Mouse (Mus musculus): ENCODE results near the gene Csf2.
"Not testable (repeated sequence)": the region's sequence is repeated elsewhere in the genome, so short reads cannot be mapped to it uniquely, and the experiment has no call there.

Csf2 gene

GRCm38 (mm10) chr11:54248940-54249717 is at the start of gene Csf2:
TSS of gene Csf2 (minus strand) at chr11:54249667.
- DNase-seq (ENCODE audit: low read depth, low spot score), result peak; percentile 6
- no peaks in the 10 kb centered on the region for H3K27me3 ChIP-seq (ENCODE audit: control insufficient read depth, insufficient read depth, low read length, poor library complexity, severe bottlenecking)
- H3K36me3 ChIP-seq (ENCODE audit: control insufficient read depth, insufficient read depth, low read length, poor library complexity, severe bottlenecking), result no peaks in the 10 kb centered on the region

- peak; percentile 17 for DNase-seq (ENCODE audit: low read depth, low spot score)
- H3K27me3 ChIP-seq (ENCODE audit: control insufficient read depth, insufficient read depth, low read length, poor library complexity, severe bottlenecking), result no peaks in the 10 kb centered on the region
- H3K36me3 ChIP-seq (ENCODE audit: control insufficient read depth, insufficient read depth, low read length, poor library complexity, severe bottlenecking), result no peaks in the 10 kb centered on the region
Observed at GRCm38 (mm10) chr11:54298777-54299176, 49.3 kb upstream of the Csf2 start.

GRCm38 (mm10) chr11:54297471-54297870 is 48.0 kb upstream of the Csf2 start:
- DNase-seq (ENCODE audit: low read depth, low spot score); H3K36me3 ChIP-seq (ENCODE audit: control insufficient read depth, insufficient read depth, low read length, poor library complexity, severe bottlenecking); H3K27me3 ChIP-seq (ENCODE audit: control insufficient read depth, insufficient read depth, low read length, poor library complexity, severe bottlenecking): not testable (repeated sequence)

DNA sequence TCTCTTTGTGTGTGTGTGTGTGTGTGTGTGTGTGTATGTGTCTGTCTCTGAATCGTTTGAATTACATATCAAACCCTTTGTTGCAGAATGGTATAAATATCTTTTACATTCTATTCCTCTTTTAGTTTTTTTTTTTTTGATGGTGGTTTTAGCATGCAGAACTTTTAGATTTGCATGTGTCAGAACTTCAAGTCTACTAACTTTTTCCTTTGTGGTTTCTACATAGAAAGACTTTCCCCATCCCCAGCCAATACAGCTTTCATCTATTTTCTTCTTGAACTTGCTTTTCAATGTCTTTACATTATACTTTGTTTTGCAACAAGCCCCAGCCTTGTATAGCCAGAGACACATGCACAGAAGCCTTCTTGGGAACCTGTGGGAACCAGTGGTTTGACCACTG is 47.3 kb upstream of the Csf2 start:
- H3K27me3 ChIP-seq (ENCODE audit: control insufficient read depth, insufficient read depth, low read length, poor library complexity, severe bottlenecking), result no peaks in the 10 kb centered on the region
- DNase-seq (ENCODE audit: low read depth, low spot score), result no peak
- no peaks in the 10 kb centered on the region for H3K36me3 ChIP-seq (ENCODE audit: control insufficient read depth, insufficient read depth, low read length, poor library complexity, severe bottlenecking)

GRCm38 (mm10) chr11:54295971-54296370 is 46.5 kb upstream of the Csf2 start:
- H3K27me3 ChIP-seq (ENCODE audit: control insufficient read depth, insufficient read depth, low read length, poor library complexity, severe bottlenecking), result no peaks in the 10 kb centered on the region
- no peaks in the 10 kb centered on the region for H3K36me3 ChIP-seq (ENCODE audit: control insufficient read depth, insufficient read depth, low read length, poor library complexity, severe bottlenecking)
- no peak for DNase-seq (ENCODE audit: low read depth, low spot score)

GRCm38 (mm10) chr11:54293980-54294807 is 44.7 kb upstream of the Csf2 start:
- Histone ChIP-seq H3K27me3 (ENCODE audit: control insufficient read depth, insufficient read depth, low read length, poor library complexity, severe bottlenecking) (no peaks in the 10 kb centered on the region), H3K36me3 (ENCODE audit: control insufficient read depth, insufficient read depth, low read length, poor library complexity, severe bottlenecking) (no peaks in the 10 kb centered on the region)
- DNase-seq (ENCODE audit: low read depth, low spot score), result no peak

DNA sequence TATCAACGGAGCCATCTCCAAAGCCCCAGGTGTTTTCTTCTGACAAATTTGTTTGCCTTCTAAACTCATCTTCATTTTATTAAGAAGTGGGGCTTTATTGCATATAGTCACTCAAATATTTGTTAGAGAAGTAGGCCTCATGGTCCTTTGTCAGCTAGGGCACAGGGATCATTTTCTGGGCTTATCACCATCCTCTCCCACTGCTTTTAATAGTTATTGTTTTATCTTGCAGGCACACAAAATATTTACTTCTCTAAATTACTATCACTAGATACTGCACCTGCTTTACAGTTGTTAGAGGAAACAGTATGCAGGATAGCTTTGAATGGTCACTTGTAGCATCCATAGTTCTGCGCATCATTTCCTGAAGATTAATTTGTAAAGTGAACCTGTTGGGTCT is 42.7 kb upstream of the Csf2 start:
- Histone ChIP-seq H3K36me3 (ENCODE audit: control insufficient read depth, insufficient read depth, low read length, poor library complexity, severe bottlenecking) (no peaks in the 10 kb centered on the region), H3K27me3 (ENCODE audit: control insufficient read depth, insufficient read depth, low read length, poor library complexity, severe bottlenecking) (no peaks in the 10 kb centered on the region)
- DNase-seq (ENCODE audit: low read depth, low spot score), result no peak

DNA sequence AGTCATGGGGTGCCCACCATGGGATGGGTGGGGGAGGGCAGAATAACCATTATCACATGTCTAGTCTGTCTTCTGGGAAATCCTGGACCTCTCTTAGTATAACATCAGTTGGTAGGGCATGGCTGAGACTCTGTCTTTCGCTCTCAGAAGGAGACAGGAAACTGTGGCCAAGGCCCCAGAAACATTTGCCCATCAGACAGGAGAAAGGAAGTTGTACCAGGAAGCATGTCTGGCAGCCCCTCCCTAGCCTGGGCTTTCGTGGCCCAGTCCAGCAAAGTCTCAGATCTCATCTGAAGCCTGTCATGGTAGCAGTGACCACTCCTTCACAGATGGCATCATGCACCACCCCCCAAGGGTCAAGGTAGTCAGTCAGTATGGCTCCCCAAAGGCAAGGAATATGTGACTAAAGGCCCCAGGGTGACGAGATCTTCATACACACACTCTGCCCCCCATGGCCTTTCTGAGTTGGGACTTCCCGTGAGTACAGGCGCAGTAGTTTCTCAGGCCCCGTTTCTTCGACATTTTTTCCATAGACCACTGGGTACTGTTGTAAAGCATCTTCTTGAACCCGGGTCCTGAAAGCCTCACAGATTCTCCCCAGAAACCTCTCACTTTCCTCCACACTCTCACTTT is 38.5 kb upstream of the Csf2 start:
- Histone ChIP-seq H3K36me3 (ENCODE audit: control insufficient read depth, insufficient read depth, low read length, poor library complexity, severe bottlenecking) (no peaks in the 10 kb centered on the region), H3K27me3 (ENCODE audit: control insufficient read depth, insufficient read depth, low read length, poor library complexity, severe bottlenecking) (no peaks in the 10 kb centered on the region; the same call in 1 of the 2 replicates)
- DNase-seq (ENCODE audit: low read depth, low spot score), result no peak

- H3K27me3 ChIP-seq (ENCODE audit: control insufficient read depth, insufficient read depth, low read length, poor library complexity, severe bottlenecking), result no peaks in the 10 kb centered on the region
- H3K36me3 ChIP-seq (ENCODE audit: control insufficient read depth, insufficient read depth, low read length, poor library complexity, severe bottlenecking), result no peaks in the 10 kb centered on the region
- no peak for DNase-seq (ENCODE audit: low read depth, low spot score)
Observed at GRCm38 (mm10) chr11:54271437-54271949, 22.0 kb upstream of the Csf2 start.

DNA sequence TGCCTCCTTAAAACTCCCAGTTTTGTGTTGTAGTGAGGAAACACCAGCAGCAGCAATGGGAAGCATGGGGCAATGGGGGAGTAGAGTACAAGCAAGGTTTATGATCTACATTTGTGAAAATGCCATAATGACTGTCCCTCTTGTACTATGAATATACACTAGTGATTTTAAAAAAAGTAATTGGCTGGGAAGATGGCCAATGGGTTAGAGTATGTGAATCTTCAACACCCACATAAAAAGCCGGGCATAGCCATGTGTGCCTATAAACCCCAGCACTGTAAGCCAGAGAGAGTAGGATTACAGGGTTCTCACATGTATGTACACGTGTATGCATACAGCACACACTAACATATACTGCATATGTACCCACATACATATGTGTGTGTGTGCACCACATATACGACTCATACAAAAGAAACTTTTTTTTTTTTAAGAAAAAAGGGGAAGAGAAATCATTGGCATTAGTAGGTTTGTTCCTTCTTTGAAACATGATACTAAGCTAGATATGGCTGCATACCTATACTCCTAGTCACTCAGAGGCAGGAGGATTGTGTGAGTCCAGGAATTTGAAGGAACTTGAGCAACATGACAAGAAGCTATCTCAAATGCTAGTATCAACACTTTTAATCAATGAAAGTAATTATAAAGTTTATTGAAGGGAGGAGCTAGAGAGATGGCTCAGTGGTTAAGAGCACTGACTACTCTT is 19.9 kb upstream of the Csf2 start:
- DNase-seq (ENCODE audit: low read depth, low spot score), result no peak
- Histone ChIP-seq H3K36me3 (ENCODE audit: control insufficient read depth, insufficient read depth, low read length, poor library complexity, severe bottlenecking) (no peaks in the 10 kb centered on the region), H3K27me3 (ENCODE audit: control insufficient read depth, insufficient read depth, low read length, poor library complexity, severe bottlenecking) (no peaks in the 10 kb centered on the region)

DNA sequence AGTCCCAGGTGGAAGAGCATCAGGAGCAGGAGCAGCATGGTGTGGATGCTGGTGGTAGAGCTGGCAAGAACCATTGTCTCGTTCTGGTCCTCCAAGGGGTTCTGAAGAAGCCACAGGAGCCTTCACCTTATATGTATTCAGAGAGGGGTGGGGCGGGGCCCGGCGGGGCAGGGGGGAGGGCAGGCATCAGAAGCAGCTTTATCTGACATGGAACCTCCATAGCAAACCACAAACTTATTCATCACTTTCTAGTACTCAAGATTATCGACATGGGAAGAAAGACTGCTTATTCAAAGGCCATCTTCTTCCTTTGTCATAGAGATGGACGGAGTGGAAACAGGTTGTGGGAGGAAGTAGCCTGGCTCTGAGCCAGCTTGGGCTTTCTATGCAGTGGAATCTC is 17.7 kb upstream of the Csf2 start, which contains the start of gene Il3:
TSS of gene Il3 (minus strand) at position 101 of the 400 bp plus-strand sequence.
- no peak for DNase-seq (ENCODE audit: low read depth, low spot score)
- Histone ChIP-seq H3K27me3 (ENCODE audit: control insufficient read depth, insufficient read depth, low read length, poor library complexity, severe bottlenecking) (no peaks in the 10 kb centered on the region), H3K36me3 (ENCODE audit: control insufficient read depth, insufficient read depth, low read length, poor library complexity, severe bottlenecking) (no peaks in the 10 kb centered on the region)

- peak; percentile 79 for DNase-seq (ENCODE audit: low read depth, low spot score)
Observed at GRCm38 (mm10) chr11:54264542-54264941, 15.1 kb upstream of the Csf2 start.

GRCm38 (mm10) chr11:54263405-54264031 is 14.1 kb upstream of the Csf2 start:
- no peaks in the 10 kb centered on the region for H3K27me3 ChIP-seq (ENCODE audit: control insufficient read depth, insufficient read depth, low read length, poor library complexity, severe bottlenecking)
- peak; percentile 31 for DNase-seq (ENCODE audit: low read depth, low spot score)
- H3K36me3 ChIP-seq (ENCODE audit: control insufficient read depth, insufficient read depth, low read length, poor library complexity, severe bottlenecking), result no peaks in the 10 kb centered on the region

More at GRCm38 (mm10) chr11:54264542-54264941, 15.1 kb upstream of the Csf2 start:
- no peaks in the 10 kb centered on the region for H3K36me3 ChIP-seq (ENCODE audit: control insufficient read depth, insufficient read depth, low read length, poor library complexity, severe bottlenecking)
- H3K27me3 ChIP-seq (ENCODE audit: control insufficient read depth, insufficient read depth, low read length, poor library complexity, severe bottlenecking), result no peaks in the 10 kb centered on the region
